Mouse (Mus musculus): ENCODE data around the gene Midn.

Midn gene

GRCm38 (mm10) chr10:80170052-80170451, 22.0 kb downstream of the Midn start:
- no peak for DNase-seq (ENCODE audit: low read depth, low spot score)

DNA sequence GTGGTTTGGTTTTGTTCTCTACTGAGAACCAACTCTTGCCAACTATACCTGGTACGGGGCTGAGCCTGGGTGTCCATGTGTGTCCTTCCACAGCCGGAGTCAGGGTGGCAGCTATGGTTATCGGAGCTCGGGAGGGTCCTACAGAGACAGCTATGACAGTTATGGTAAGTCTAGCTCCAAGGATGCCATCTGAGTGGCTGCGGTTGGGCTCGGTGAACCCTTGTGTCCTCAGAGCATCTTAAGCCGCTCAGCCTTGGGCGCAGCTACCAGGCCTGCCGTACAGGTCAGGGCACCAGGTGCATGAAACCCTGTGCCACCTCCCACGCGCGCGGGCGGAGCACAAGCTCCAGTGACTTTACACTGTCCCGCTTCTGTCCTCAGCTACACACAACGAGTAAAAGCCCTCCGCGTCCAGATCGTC, 22.5 kb downstream of the Midn start:
- DNase-seq (ENCODE audit: low read depth, low spot score) = no peak

- DNase-seq (ENCODE audit: low read depth, low spot score) = no peak
Measured at GRCm38 (mm10) chr10:80171252-80171651, 23.2 kb downstream of the Midn start.

GRCm38 (mm10) chr10:80171760-80172526, 23.9 kb downstream of the Midn start:
- DNase-seq (ENCODE audit: low read depth, low spot score) = no peak

DNA sequence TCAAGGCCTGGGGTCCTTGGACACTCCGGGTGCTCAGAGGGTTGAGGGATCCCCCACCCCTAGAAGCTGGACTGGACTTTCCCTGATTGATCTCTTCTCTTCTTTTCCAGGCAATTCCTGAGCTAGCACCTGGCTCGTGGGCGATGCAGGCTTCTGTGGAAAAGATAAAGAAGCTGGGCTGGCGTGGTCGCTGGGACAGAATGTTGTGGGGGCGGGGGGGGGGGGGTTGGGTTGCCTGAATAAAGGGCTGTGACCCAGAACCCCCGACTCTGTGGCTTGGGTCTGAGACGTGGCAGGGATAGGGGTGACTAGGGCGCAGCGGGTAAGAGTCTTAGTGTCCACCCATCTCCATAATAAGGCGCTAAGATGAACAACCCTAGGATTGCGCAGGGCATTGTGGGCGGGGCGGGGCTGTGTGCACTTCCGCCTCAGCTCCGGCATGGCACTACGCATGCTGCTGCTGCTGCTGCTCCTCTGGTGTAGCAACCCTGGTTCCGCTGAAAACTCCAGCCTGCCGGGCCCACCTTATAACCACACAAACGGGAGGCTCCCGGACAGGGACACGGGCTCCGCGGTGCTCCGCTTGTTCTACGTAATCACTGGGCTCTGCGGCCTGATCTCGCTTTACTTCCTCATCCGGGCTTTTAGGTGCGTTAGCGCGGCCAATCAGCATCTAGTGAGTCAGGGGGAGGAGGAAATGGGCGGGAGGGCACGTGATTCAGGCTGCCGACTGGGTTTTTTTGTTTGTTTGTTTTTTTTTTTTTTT, 24.6 kb downstream of the Midn start, which contains the start of gene 1600002K03Rik:
TSS of gene 1600002K03Rik (plus strand) at position 418 of the 766 bp plus-strand sequence.
- DNase-seq (ENCODE audit: low read depth, low spot score) = peak; percentile 96

GRCm38 (mm10) chr10:80173358-80173757, 25.3 kb downstream of the Midn start:
- DNase-seq (ENCODE audit: low read depth, low spot score) = no peak

GRCm38 (mm10) chr10:80173955-80174640, 26.0 kb downstream of the Midn start:
- DNase-seq (ENCODE audit: low read depth, low spot score) = no peak

DNA sequence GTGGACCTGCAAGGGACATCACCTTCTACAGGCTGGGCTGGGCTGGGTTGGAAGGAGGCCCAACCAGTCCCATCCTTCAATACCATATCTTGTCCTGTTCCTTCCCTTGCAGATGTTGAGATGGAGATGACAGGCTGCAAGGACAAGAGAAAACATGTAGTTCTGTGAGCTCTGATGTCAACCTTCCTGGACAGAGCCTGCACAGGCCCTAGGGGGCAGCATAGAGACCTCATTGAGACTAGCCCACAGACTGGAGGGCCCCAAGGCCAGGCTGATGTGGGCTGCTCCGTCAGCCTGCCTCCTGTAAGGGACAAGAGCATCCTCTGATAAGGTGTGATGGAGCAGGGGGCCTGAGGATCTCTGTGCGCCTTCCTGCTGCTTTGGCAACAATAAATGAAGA, 26.6 kb downstream of the Midn start:
- peak; percentile 78 for DNase-seq (ENCODE audit: low read depth, low spot score)

DNA sequence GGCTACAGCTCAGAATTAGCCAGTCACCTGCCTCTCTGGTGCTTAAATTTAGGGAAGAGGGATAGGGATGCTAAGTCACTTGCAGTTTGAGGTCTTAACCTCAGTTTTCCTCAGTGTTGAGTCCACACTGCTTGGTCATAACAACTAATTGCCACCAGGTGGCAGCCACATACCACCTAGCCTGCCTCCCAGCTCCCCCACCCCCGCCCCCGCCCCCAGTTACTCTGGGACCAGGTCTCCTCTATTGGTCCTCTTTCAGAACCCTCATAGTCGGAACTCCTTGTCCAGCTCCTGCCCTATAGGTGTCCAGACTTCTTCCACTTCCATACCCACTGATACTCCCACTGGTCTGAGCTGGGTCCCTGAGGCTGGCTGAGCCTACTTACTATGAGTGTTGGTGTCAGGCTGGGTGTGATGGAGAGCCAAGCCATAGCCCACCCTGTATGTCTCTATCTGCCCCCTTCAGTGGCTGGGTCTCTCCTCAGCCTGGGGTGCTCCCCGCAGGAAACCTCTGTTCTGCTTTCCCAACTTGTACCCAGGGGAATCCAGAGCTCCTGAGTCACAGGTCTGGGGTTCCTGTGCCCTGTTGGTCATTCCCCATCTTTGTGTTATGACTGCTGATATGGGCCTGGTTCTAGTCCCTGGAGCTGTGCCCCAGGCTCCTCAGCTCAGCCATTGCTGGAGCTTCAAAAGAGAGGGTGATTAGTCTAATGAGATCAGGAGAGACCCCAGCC, 27.6 kb downstream of the Midn start:
- peak; percentile 75 for DNase-seq (ENCODE audit: low read depth, low spot score)

DNA sequence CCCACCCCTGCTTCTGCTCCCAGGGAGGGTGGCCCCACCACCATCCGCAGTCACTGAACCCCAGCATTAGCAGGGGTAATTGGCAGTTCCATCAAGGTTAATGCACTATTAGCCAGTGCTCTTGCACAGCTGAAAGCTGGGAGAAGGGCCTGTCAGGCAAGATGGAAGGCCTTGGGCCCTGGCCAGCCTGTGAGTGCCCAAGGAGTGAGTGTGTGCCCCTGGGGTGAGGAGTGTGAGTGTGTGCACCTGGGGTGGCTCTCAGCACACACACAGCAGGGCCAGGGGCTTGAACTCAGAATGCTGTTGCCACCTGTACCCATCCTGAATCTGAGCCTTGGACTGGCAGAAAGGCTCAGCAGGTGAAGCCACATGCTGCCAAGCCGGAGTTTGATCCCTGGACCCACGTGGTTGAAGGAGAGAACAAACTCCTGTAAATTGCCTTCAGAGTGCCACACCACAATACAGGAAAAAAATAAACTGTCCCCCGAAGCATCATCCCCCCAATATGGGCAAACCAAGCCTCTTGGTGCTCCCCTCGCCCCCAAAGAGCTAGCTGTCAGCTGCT, 28.3 kb downstream of the Midn start:
- no peak for DNase-seq (ENCODE audit: low read depth, low spot score)

GRCm38 (mm10) chr10:80177441-80178279, 29.6 kb downstream of the Midn start:
- no peak for DNase-seq (ENCODE audit: low read depth, low spot score)

- DNase-seq (ENCODE audit: low read depth, low spot score) = peak; percentile 53
Measured at GRCm38 (mm10) chr10:80179068-80180051, 31.3 kb downstream of the Midn start, which contains the start of gene Efna2. Gene Efna2 (plus strand): TSS chr10:80179482.

GRCm38 (mm10) chr10:80180288-80180687, 32.2 kb downstream of the Midn start:
- no peak for DNase-seq (ENCODE audit: low read depth, low spot score)

DNA sequence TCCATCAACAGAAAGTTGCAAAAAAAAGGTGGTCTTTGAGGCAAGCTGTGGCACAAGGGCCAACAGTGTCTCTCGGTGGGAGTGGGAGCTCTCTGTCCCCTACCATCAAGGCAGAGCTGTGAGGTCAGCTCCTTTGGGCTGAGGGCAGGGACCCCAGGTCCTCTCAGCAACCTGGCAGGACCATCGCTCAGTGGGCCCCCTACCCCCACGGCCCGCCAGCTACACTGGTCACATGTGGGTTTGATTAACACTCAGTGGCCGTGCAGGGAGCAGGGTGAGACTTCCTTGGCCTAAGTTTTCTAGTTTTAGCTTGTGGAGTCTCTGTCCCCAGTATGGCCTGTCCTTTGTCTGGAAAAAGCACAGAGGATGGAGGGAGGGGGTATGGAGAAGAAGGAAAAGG, 32.8 kb downstream of the Midn start:
- no peak for DNase-seq (ENCODE audit: low read depth, low spot score)

DNA sequence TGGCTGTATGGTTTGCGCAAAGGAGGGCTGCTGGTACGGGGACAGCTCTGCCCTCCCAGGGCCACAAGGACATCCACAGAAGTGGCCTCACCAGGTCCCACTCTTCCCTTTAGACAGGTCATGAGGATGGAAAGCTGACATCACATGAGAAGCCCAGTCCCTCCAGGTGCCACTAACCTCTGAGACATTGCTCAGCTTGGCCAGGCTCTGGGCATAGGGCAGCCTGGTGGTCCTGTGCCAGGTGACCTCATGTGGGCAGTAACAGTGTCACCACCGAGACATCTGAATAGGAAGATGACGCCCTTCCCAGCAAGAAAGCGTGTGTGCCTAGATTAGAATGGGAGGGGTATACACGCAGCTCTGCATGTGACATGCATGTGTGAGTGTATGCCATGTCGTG, 34.5 kb downstream of the Midn start:
- DNase-seq (ENCODE audit: low read depth, low spot score) = no peak

- peak; percentile 62 for DNase-seq (ENCODE audit: low read depth, low spot score)
Measured at GRCm38 (mm10) chr10:80186649-80187048, 38.6 kb downstream of the Midn start.

GRCm38 (mm10) chr10:80187739-80188138, 39.7 kb downstream of the Midn start:
- no peak for DNase-seq (ENCODE audit: low read depth, low spot score)

GRCm38 (mm10) chr10:80188453-80189024, 40.5 kb downstream of the Midn start:
- DNase-seq (ENCODE audit: low read depth, low spot score) = no peak

GRCm38 (mm10) chr10:80189999-80190398, 41.9 kb downstream of the Midn start:
- peak; percentile 29 for DNase-seq (ENCODE audit: low read depth, low spot score)
